ENCODE assay signal across 10 mouse cellular contexts in genomic region chr3:122635246-122635645, GRCm38 (mm10). TPM values are rescaled to one million over a fixed set of nuclear protein-coding genes. Genes with fewer than 3 reads are reported as not detected.
DNase-seq lines count a peak whose midpoint lies in the region; ATAC-seq lines count a peak whose summit lies in the region.
"Had no signal": no experiment of that assay in that cellular context is flagged by ENCODE, and none has a peak within 500 bp of the region (broad histone marks: within the 10 kb centered on the region; RNA-seq: fewer than 3 reads in every experiment).

No protein-coding gene starts in this region.

- no peaks in the 10 kb centered on the region for H3K27me3 ChIP-seq in hindbrain, embryonic 10.5 days (ENCODE audit: insufficient read depth, poor library complexity, severe bottlenecking)
- no peaks in the 10 kb centered on the region; the same call in 1 of the 2 replicates for H3K27me3 ChIP-seq in hindbrain, embryonic 16.5 days (replicated peaks; ENCODE audit: control insufficient read depth, insufficient read depth, low read length)
- H3K27me3 ChIP-seq in kidney, embryonic 16.5 days (ENCODE audit: insufficient read depth, low read length), result no peaks in the 10 kb centered on the region
- H3K27me3 ChIP-seq in neural tube, embryonic 14.5 days (ENCODE audit: control insufficient read depth, insufficient read depth, low read length), result no peaks in the 10 kb centered on the region
- H3K27me3 ChIP-seq in liver, embryonic 11.5 days (replicated peaks; ENCODE audit: control insufficient read depth, insufficient read depth, low read length), result no peaks in the 10 kb centered on the region
- H3K27me3 ChIP-seq: liver, embryonic 13.5 days had no signal

- peaks cover 17% of the 10 kb centered on the region; the same call in 1 of the 2 replicates for H3K4me1 ChIP-seq in hindbrain, embryonic 10.5 days (replicated peaks)
- H3K4me1 ChIP-seq in hindbrain, embryonic 16.5 days (ENCODE audit: control insufficient read depth, insufficient read depth, low read depth, low read length), result peaks cover 6% of the 10 kb centered on the region
- H3K4me1 ChIP-seq in kidney, embryonic 16.5 days (ENCODE audit: insufficient read depth, low read length), result peaks cover 14% of the 10 kb centered on the region
- H3K4me1 ChIP-seq in neural tube, embryonic 14.5 days (ENCODE audit: control insufficient read depth, insufficient read depth, low read length), result no peaks in the 10 kb centered on the region
- no peaks in the 10 kb centered on the region for H3K4me1 ChIP-seq in liver, embryonic 11.5 days (replicated peaks; ENCODE audit: control insufficient read depth, insufficient read depth, low read length)

- 0 out of 2 replicates have a peak overlapping the region, but pooled peaks have one; percentile 14 for H3K27ac ChIP-seq in hindbrain, embryonic 10.5 days
- H3K27ac ChIP-seq in hindbrain, embryonic 16.5 days (ENCODE audit: low read depth, low read length), result no peak overlapping the region
- peak overlapping the region; percentile 91 for H3K27ac ChIP-seq in kidney, embryonic 16.5 days (ENCODE audit: low read length)
- no peak overlapping the region for H3K27ac ChIP-seq in neural tube, embryonic 14.5 days (ENCODE audit: low read depth, low read length)
- no peak overlapping the region for H3K27ac ChIP-seq in liver, embryonic 11.5 days (ENCODE audit: low read depth, low read length)
- H3K27ac ChIP-seq: embryonic facial prominence, embryonic 13.5 days; liver, embryonic 13.5 days had no signal

- ATAC-seq in hindbrain, embryonic 16.5 days, result no peak
- ATAC-seq in kidney, embryonic 16.5 days (ENCODE audit: low FRiP score, low TSS enrichment), result peak; percentile 81
- ATAC-seq in neural tube, embryonic 14.5 days (ENCODE audit: low read depth), result no peak
- no peak for ATAC-seq in liver, embryonic 11.5 days (replicated peaks; ENCODE audit: low FRiP score)

- H3K9me3 ChIP-seq in hindbrain, embryonic 10.5 days, result no peaks in the 10 kb centered on the region
- H3K9me3 ChIP-seq in hindbrain, embryonic 16.5 days (ENCODE audit: control insufficient read depth, low read length), result no peaks in the 10 kb centered on the region
- no peaks in the 10 kb centered on the region for H3K9me3 ChIP-seq in kidney, embryonic 16.5 days (ENCODE audit: low read length)
- H3K9me3 ChIP-seq in neural tube, embryonic 14.5 days (ENCODE audit: control insufficient read depth, low read length), result no peaks in the 10 kb centered on the region
- no peaks in the 10 kb centered on the region for H3K9me3 ChIP-seq in liver, embryonic 11.5 days (ENCODE audit: control insufficient read depth, low read length)
- H3K9me3 ChIP-seq: embryonic facial prominence, embryonic 13.5 days; liver, embryonic 13.5 days had no signal

- 35% methylated on average over 12 of the region's 12 CpGs for WGBS in hindbrain, embryonic 10.5 days
- WGBS in hindbrain, embryonic 16.5 days, result 14% methylated on average over 12 of the region's 12 CpGs
- WGBS in kidney, embryonic 16.5 days, result 2% methylated on average over 12 of the region's 12 CpGs
- 9% methylated on average over 12 of the region's 12 CpGs for WGBS in neural tube, embryonic 14.5 days
- 47% methylated on average over 12 of the region's 12 CpGs for WGBS in liver, embryonic 11.5 days

- DNase-seq in hindbrain, embryonic 10.5 days (ENCODE audit: low spot score), result no peak
- peak; percentile 45 to 81 for DNase-seq in heart, adult 9 months (ENCODE audit: low spot score in 2 of 2)
- no peak for DNase-seq in spleen, postnatal 14 days (ENCODE audit: low spot score in 2 of 2)
- DNase-seq in right cerebral cortex, postnatal 36 days (ENCODE audit: low spot score in 2 of 2), result no peak
- DNase-seq in liver, embryonic 11.5 days (ENCODE audit: low spot score), result no peak
- DNase-seq: liver, embryonic 13.5 days had no signal

- no peak overlapping the region for H3K4me3 ChIP-seq in hindbrain, embryonic 10.5 days
- H3K4me3 ChIP-seq in hindbrain, embryonic 16.5 days (ENCODE audit: low read length), result no peak overlapping the region
- H3K4me3 ChIP-seq in kidney, embryonic 16.5 days (ENCODE audit: low read length), result peak overlapping the region; percentile 3; the same call in 1 of the 2 replicates
- H3K4me3 ChIP-seq in neural tube, embryonic 14.5 days (ENCODE audit: low read depth, low read length), result no peak overlapping the region
- no peak overlapping the region for H3K4me3 ChIP-seq in liver, embryonic 11.5 days (ENCODE audit: low read depth, low read length)
- H3K4me3 ChIP-seq: embryonic facial prominence, embryonic 13.5 days; liver, embryonic 13.5 days had no signal

- H3K4me2 ChIP-seq in hindbrain, embryonic 16.5 days (ENCODE audit: low read length), result no peak overlapping the region
- peak overlapping the region; percentile 33 for H3K4me2 ChIP-seq in kidney, embryonic 16.5 days (replicated peaks; ENCODE audit: low read depth, low read length)
- no peak overlapping the region for H3K4me2 ChIP-seq in neural tube, embryonic 14.5 days (ENCODE audit: low read depth, low read length)
- no peak overlapping the region for H3K4me2 ChIP-seq in liver, embryonic 11.5 days
- H3K4me2 ChIP-seq: embryonic facial prominence, embryonic 13.5 days; liver, embryonic 13.5 days had no signal

- H3K9ac ChIP-seq in hindbrain, embryonic 16.5 days (ENCODE audit: low read depth, low read length), result no peak overlapping the region
- H3K9ac ChIP-seq in kidney, embryonic 16.5 days (replicated peaks; ENCODE audit: low read length), result peak overlapping the region; percentile 39; the same call in 1 of the 2 replicates
- 0 out of 2 replicates have a peak overlapping the region, but pooled peaks have one; percentile 25 for H3K9ac ChIP-seq in neural tube, embryonic 14.5 days (replicated peaks; ENCODE audit: low read depth, low read length)
- no peak overlapping the region for H3K9ac ChIP-seq in liver, embryonic 11.5 days (ENCODE audit: low read depth, low read length)
- H3K9ac ChIP-seq: embryonic facial prominence, embryonic 13.5 days; liver, embryonic 13.5 days had no signal

- no peaks in the 10 kb centered on the region for H3K36me3 ChIP-seq in hindbrain, embryonic 10.5 days
- H3K36me3 ChIP-seq in hindbrain, embryonic 16.5 days (ENCODE audit: control insufficient read depth, insufficient read depth, low read length), result no peaks in the 10 kb centered on the region
- no peaks in the 10 kb centered on the region for H3K36me3 ChIP-seq in kidney, embryonic 16.5 days (ENCODE audit: insufficient read depth, low read length)
- no peaks in the 10 kb centered on the region for H3K36me3 ChIP-seq in neural tube, embryonic 14.5 days (ENCODE audit: control insufficient read depth, insufficient read depth, low read length)
- H3K36me3 ChIP-seq in liver, embryonic 11.5 days (ENCODE audit: control insufficient read depth, insufficient read depth, low read length), result no peaks in the 10 kb centered on the region
- H3K36me3 ChIP-seq: embryonic facial prominence, embryonic 13.5 days; liver, embryonic 13.5 days had no signal

RNA-seq across cellular contexts. Expression of gene Fnbp1l, which starts 15.7 kb away (rescaled TPM):
- polyA plus RNA-seq in hindbrain, embryonic 10.5 days (2016; fragmentation: Nextera tagmentation; extraction: Ambion mirVana), result 48.7 and 54.9 TPM in 2 replicates
- polyA plus RNA-seq in hindbrain, embryonic 16.5 days (2015; fragmentation: Nextera tagmentation; extraction: Ambion mirVana), result 168 and 182 TPM in 2 replicates
- polyA plus RNA-seq in kidney, embryonic 16.5 days (2015; fragmentation: Nextera tagmentation; extraction: Ambion mirVana), result 41.4 and 46.2 TPM in 2 replicates
- polyA plus RNA-seq in neural tube, embryonic 14.5 days (2014; fragmentation: Nextera tagmentation; extraction: Ambion mirVana), result 175 and 214 TPM in 2 replicates
- 16.6 and 17.5 TPM in 2 replicates for polyA plus RNA-seq in liver, embryonic 11.5 days (2014; fragmentation: Nextera tagmentation; extraction: Ambion mirVana)

Comparison
In these comparisons a context has a peak if more than half of its experiments do, and no peak if none do; other contexts are left out.
1. H3K27ac ChIP-seq: peak in hindbrain, embryonic 10.5 days (single experiment) and kidney, embryonic 16.5 days (single experiment); none in hindbrain, embryonic 16.5 days (single experiment), neural tube, embryonic 14.5 days (single experiment) and liver, embryonic 11.5 days (single experiment).
2. DNase-seq: peak in heart, adult 9 months (2 of 2); none in hindbrain, embryonic 10.5 days (single experiment), spleen, postnatal 14 days (0 of 2), right cerebral cortex, postnatal 36 days (0 of 2) and liver, embryonic 11.5 days (single experiment).
3. H3K9ac ChIP-seq: peak in kidney, embryonic 16.5 days (single experiment) and neural tube, embryonic 14.5 days (single experiment); none in hindbrain, embryonic 16.5 days (single experiment) and liver, embryonic 11.5 days (single experiment).